ENCODE assay signal across 15 mouse cellular contexts in genomic region chr19:58437441-58438071, GRCm38 (mm10). TPM values are rescaled to one million over a fixed set of nuclear protein-coding genes. Genes with fewer than 3 reads are reported as not detected.
A peak's percentile ranks its signal among the peaks of the same experiment; 100 is the strongest.
DNase-seq lines count a peak whose midpoint lies in the region; ATAC-seq and TF ChIP-seq lines count a peak whose summit lies in the region.
"Had no signal": no experiment of that assay in that cellular context is flagged by ENCODE, and none has a peak within 500 bp of the region (broad histone marks: within the 10 kb centered on the region; RNA-seq: fewer than 3 reads in every experiment).

No protein-coding gene starts in this region.

- H3K4me3 ChIP-seq in forebrain, embryonic 14.5 days (ENCODE audit: low read depth, low read length) = no peak overlapping the region
- H3K4me3 ChIP-seq in forebrain, embryonic 10.5 days = no peak overlapping the region
- H3K4me3 ChIP-seq in kidney, embryonic 15.5 days (replicated peaks) = no peak overlapping the region
- no peak overlapping the region for H3K4me3 ChIP-seq in embryonic facial prominence, embryonic 15.5 days (replicated peaks)
- H3K4me3 ChIP-seq: lung, embryonic 15.5 days; midbrain, embryonic 12.5 days had no signal

- H3K27ac ChIP-seq in forebrain, embryonic 14.5 days (ENCODE audit: low read depth, low read length) = 0 out of 2 replicates have a peak overlapping the region, but pooled peaks have one; percentile 0
- no peak overlapping the region; the same call in 1 of the 2 replicates for H3K27ac ChIP-seq in forebrain, embryonic 10.5 days
- peak overlapping the region; percentile 75 for H3K27ac ChIP-seq in kidney, embryonic 15.5 days
- 0 out of 2 replicates have a peak overlapping the region, but pooled peaks have one; percentile 40 for H3K27ac ChIP-seq in embryonic facial prominence, embryonic 15.5 days (replicated peaks)
- H3K27ac ChIP-seq: lung, embryonic 15.5 days; midbrain, embryonic 12.5 days had no signal

- peak; percentile 34 for DNase-seq in forebrain, embryonic 14.5 days (ENCODE audit: low spot score)
- DNase-seq in forebrain, embryonic 10.5 days (ENCODE audit: extremely low spot score, low spot score) = no peak
- no peak for DNase-seq in kidney, adult 11 months
- DNase-seq in Patski (ENCODE audit: low read depth, low spot score) = no peak
- DNase-seq in gastrocnemius, adult 18-20 months (ENCODE audit: low spot score) = no peak
- DNase-seq: adrenal gland, postnatal 25 days; heart, adult 18-20 months; heart, postnatal 4 days; kidney, adult 8-10 months; right cerebral cortex, adult 18-20 months had no signal

- no peak overlapping the region for H3K4me2 ChIP-seq in forebrain, embryonic 14.5 days (ENCODE audit: low read length)
- no peak overlapping the region for H3K4me2 ChIP-seq in kidney, embryonic 15.5 days
- H3K4me2 ChIP-seq in embryonic facial prominence, embryonic 15.5 days (replicated peaks) = no peak overlapping the region
- H3K4me2 ChIP-seq: lung, embryonic 15.5 days; midbrain, embryonic 12.5 days had no signal

- 57% methylated on average over 10 of the region's 10 CpGs for WGBS in forebrain, embryonic 14.5 days
- 72% methylated on average over 10 of the region's 10 CpGs for WGBS in forebrain, embryonic 10.5 days
- 55% methylated on average over 10 of the region's 10 CpGs for WGBS in kidney, embryonic 15.5 days
- WGBS in embryonic facial prominence, embryonic 15.5 days = 55% methylated on average over 10 of the region's 10 CpGs

- POLR2A ChIA-PET in Patski (lab: Charles Lee) = interaction anchor here (1.2 to 3.3 kb wide), 2 partner anchors 15 to 40 kb away, joined by 3 to 16 read pairs; no protein-coding TSS in a partner anchor

- no peak for TF ChIP-seq CTCF in Patski (IDR thresholded peaks at IDR 0.05)

- in situ Hi-C loops in Patski (cut with MboI; ENCODE audit: low pct_unique_long_range_greater_than_20kb) = no loop called here

- no peak overlapping the region for H3K9ac ChIP-seq in forebrain, embryonic 14.5 days (ENCODE audit: low read length)
- no peak overlapping the region for H3K9ac ChIP-seq in kidney, embryonic 15.5 days
- no peak overlapping the region for H3K9ac ChIP-seq in embryonic facial prominence, embryonic 15.5 days
- H3K9ac ChIP-seq: lung, embryonic 15.5 days; midbrain, embryonic 12.5 days had no signal

- no peaks in the 10 kb centered on the region for H3K27me3 ChIP-seq in forebrain, embryonic 14.5 days (replicated peaks; ENCODE audit: control insufficient read depth, insufficient read depth, low read length)
- H3K27me3 ChIP-seq in forebrain, embryonic 10.5 days (ENCODE audit: poor library complexity, severe bottlenecking) = peaks cover 30% of the 10 kb centered on the region
- no peaks in the 10 kb centered on the region for H3K27me3 ChIP-seq in kidney, embryonic 15.5 days
- no peaks in the 10 kb centered on the region for H3K27me3 ChIP-seq in Patski
- H3K27me3 ChIP-seq in embryonic facial prominence, embryonic 15.5 days = no peaks in the 10 kb centered on the region
- H3K27me3 ChIP-seq: lung, embryonic 15.5 days had no signal

- H3K4me1 ChIP-seq in forebrain, embryonic 14.5 days (ENCODE audit: control insufficient read depth, insufficient read depth, low read length) = peaks cover 4% of the 10 kb centered on the region; the same call in 1 of the 2 replicates
- peaks cover 30% of the 10 kb centered on the region for H3K4me1 ChIP-seq in forebrain, embryonic 10.5 days
- H3K4me1 ChIP-seq in kidney, embryonic 15.5 days = peaks cover 46% of the 10 kb centered on the region
- peaks cover 25% of the 10 kb centered on the region for H3K4me1 ChIP-seq in embryonic facial prominence, embryonic 15.5 days

- H3K9me3 ChIP-seq in forebrain, embryonic 14.5 days (replicated peaks; ENCODE audit: control insufficient read depth, low read length) = no peaks in the 10 kb centered on the region
- no peaks in the 10 kb centered on the region for H3K9me3 ChIP-seq in forebrain, embryonic 10.5 days
- no peaks in the 10 kb centered on the region for H3K9me3 ChIP-seq in kidney, embryonic 15.5 days (replicated peaks)
- H3K9me3 ChIP-seq in embryonic facial prominence, embryonic 15.5 days (replicated peaks) = no peaks in the 10 kb centered on the region
- H3K9me3 ChIP-seq: lung, embryonic 15.5 days; midbrain, embryonic 12.5 days had no signal

- no peaks in the 10 kb centered on the region for H3K36me3 ChIP-seq in forebrain, embryonic 14.5 days (ENCODE audit: control insufficient read depth, insufficient read depth, low read length)
- no peaks in the 10 kb centered on the region for H3K36me3 ChIP-seq in forebrain, embryonic 10.5 days (replicated peaks)
- no peaks in the 10 kb centered on the region for H3K36me3 ChIP-seq in kidney, embryonic 15.5 days
- H3K36me3 ChIP-seq in embryonic facial prominence, embryonic 15.5 days = no peaks in the 10 kb centered on the region
- H3K36me3 ChIP-seq: lung, embryonic 15.5 days; midbrain, embryonic 12.5 days had no signal

- CTCF ChIA-PET in Patski (lab: Charles Lee) = interaction anchor here (1.1 to 1.5 kb wide), 2 partner anchors 14 to 35 kb away, joined by 3 to 4 read pairs; no protein-coding TSS in a partner anchor

- no peak for ATAC-seq in forebrain, embryonic 14.5 days
- ATAC-seq in kidney, embryonic 15.5 days (replicated peaks; ENCODE audit: low FRiP score) = peak; percentile 54; the same call in 1 of the 2 replicates
- ATAC-seq in Patski = peak; percentile 4
- no peak for ATAC-seq in embryonic facial prominence, embryonic 15.5 days (ENCODE audit: insufficient number of reproducible peaks, low FRiP score, low TSS enrichment, low read depth)
- ATAC-seq in erythroid progenitor cell, adult 5-6 weeks (replicated peaks; ENCODE audit: low FRiP score, poor library complexity, severe bottlenecking) = no peak

RNA-seq across cellular contexts. Expression of gene Gfra1, which starts 18.2 kb away (rescaled TPM):
- 11.6 and 13.1 TPM in 2 replicates for polyA plus RNA-seq in forebrain, embryonic 14.5 days (2014; fragmentation: Nextera tagmentation; extraction: Ambion mirVana)
- 5.2 and 6.3 TPM in 2 replicates for polyA plus RNA-seq in forebrain, embryonic 10.5 days (2016; fragmentation: Nextera tagmentation; extraction: Ambion mirVana)
- polyA plus RNA-seq in kidney, embryonic 15.5 days (2015; fragmentation: Nextera tagmentation; extraction: Ambion mirVana) = 65.3 and 67.8 TPM in 2 replicates
- 102 TPM for polyA plus RNA-seq in Patski (2021)
- 55.4 and 64.7 TPM in 2 replicates for polyA plus RNA-seq in embryonic facial prominence, embryonic 15.5 days (2015; fragmentation: Nextera tagmentation; extraction: Ambion mirVana)
- total RNA-seq in erythroid progenitor cell, adult 5-6 weeks (2015; ENCODE audit: low replicate concordance) = 2.5 and 5.9 TPM in 2 replicates
- total RNA-seq in erythroid progenitor cell, adult 5-6 weeks (2017; ENCODE audit: low replicate concordance) = 1.2 and 3.5 TPM in 2 replicates
- total RNA-seq in gastrocnemius, adult 18-20 months (2021) = 1 to 10 TPM; 3.4 to 3.5 TPM

Comparison
In these comparisons a context has a peak if more than half of its experiments do, and no peak if none do; other contexts are left out.
1. ATAC-seq: peak in kidney, embryonic 15.5 days (single experiment) and Patski (single experiment); none in forebrain, embryonic 14.5 days (single experiment), embryonic facial prominence, embryonic 15.5 days (single experiment) and erythroid progenitor cell, adult 5-6 weeks (single experiment).